Mouse (Mus musculus) ES-Bruce4 (cell line): ENCODE measurements around the gene Cep63.

Experiments used
- CTCF ChIP-seq: IDR thresholded peaks from one replicate; pipeline ENCODE4 v1.8.1; 2011; ENCODE audit warnings: low read depth, low read length
- POLR2A ChIP-seq: IDR thresholded peaks from one replicate; pipeline ENCODE4 v1.8.1; 2011; ENCODE audit warnings: low read length; ENCODE audit not compliant: insufficient read depth

- TF ChIP-seq CTCF (no peak), POLR2A (no peak)
Measured at GRCm38 (mm10) chr9:102673381-102673780, 47.0 kb upstream of the Cep63 start.
